Mouse (Mus musculus) liver, embryonic 11.5 days (tissue): ENCODE measurements at regions not wholly inside any gene's neighbourhood (a gene's known extent, or its start where the extent isn't known, plus 50 kb on each side); places are given as distances from the start of the nearest gene placed in this dataset.

Source experiments
- ATAC-seq: fragments of 200-750 bp; cut with Nextera tagmentation; replicated peaks from 2 replicates; pipeline ENCODE4 v1.8.0; 2017; ENCODE audit warnings: moderate number of reproducible peaks, mild to moderate bottlenecking, moderate TSS enrichment, moderate library complexity; ENCODE audit not compliant: low FRiP score
- DNase-seq: peaks from one replicate; pipeline ENCODE4 v3.0.0-alpha.2; 2017; ENCODE audit warnings: low spot score
- H3K27ac ChIP-seq: fragments of 300-500 bp; sonication (generic); 2 replicates; pipeline ENCODE4 v1.5.1; 2014; ENCODE audit warnings: mild to moderate bottlenecking, low read depth, low read length, control low read depth
- H3K27me3 ChIP-seq: fragments of 300-500 bp; sonication (generic); replicated peaks from 2 replicates; pipeline ENCODE4 v1.6.1; 2014; ENCODE audit warnings: low read length, mixed read lengths; ENCODE audit not compliant: control insufficient read depth, insufficient read depth
- H3K36me3 ChIP-seq: fragments of 300-500 bp; sonication (generic); 2 replicates; pipeline ENCODE4 v1.6.1; 2014; ENCODE audit warnings: mild to moderate bottlenecking, low read length, moderate library complexity, mixed read lengths; ENCODE audit not compliant: control insufficient read depth, insufficient read depth
- H3K4me1 ChIP-seq: fragments of 300-500 bp; sonication (generic); replicated peaks from 2 replicates; pipeline ENCODE4 v1.6.1; 2014; ENCODE audit warnings: low read length, mixed read lengths; ENCODE audit not compliant: control insufficient read depth, insufficient read depth
- H3K4me2 ChIP-seq: fragments of 300-500 bp; sonication (generic); 2 replicates; pipeline ENCODE4 v1.6.1; 2014; ENCODE audit warnings: mild to moderate bottlenecking, control low read depth, moderate library complexity
- H3K4me3 ChIP-seq: fragments of 300-500 bp; sonication (generic); 2 replicates; pipeline ENCODE4 v1.5.1; 2014; ENCODE audit warnings: low read depth, low read length, control low read depth
- H3K9ac ChIP-seq: fragments of 300-500 bp; sonication (generic); 2 replicates; pipeline ENCODE4 v1.6.1; 2014; ENCODE audit warnings: low read depth, low read length, control low read depth
- H3K9me3 ChIP-seq: fragments of 300-500 bp; sonication (generic); 2 replicates; pipeline ENCODE4 v1.6.1; 2016; ENCODE audit warnings: low read length, inconsistent platforms, mixed read lengths; ENCODE audit not compliant: control insufficient read depth
- WGBS: fragments of 180-500 bp; shearing (Covaris S2); extraction: QIAGEN DNeasy Blood & Tissue Kit; methylation state at CpG from one replicate; pipeline ENCODE4 v1.1.7; 2014; 5-methylcytosine and 5-hydroxymethylcytosine counted together

GRCm38 (mm10) chr2:79008642-79009041 lies 140.7 kb downstream of the Ube2e3 start:
- Histone ChIP-seq H3K36me3 (no peaks in the 10 kb centered on the region), H3K4me3 (no peak overlapping the region), H3K27me3 (no peaks in the 10 kb centered on the region), H3K4me2 (no peak overlapping the region), H3K9ac (no peak overlapping the region), H3K4me1 (no peaks in the 10 kb centered on the region), H3K27ac (no peak overlapping the region), H3K9me3 (no peaks in the 10 kb centered on the region)
- DNase-seq (no peak), ATAC-seq (no peak)
- 60% methylated on average over 3 of the region's 3 CpGs for WGBS

GRCm38 (mm10) chr2:79009791-79010190 lies 141.9 kb downstream of the Ube2e3 start:
- Histone ChIP-seq H3K27ac (no peak overlapping the region), H3K4me1 (no peaks in the 10 kb centered on the region), H3K27me3 (no peaks in the 10 kb centered on the region), H3K9me3 (peaks cover 2% of the 10 kb centered on the region; the same call in 1 of the 2 replicates), H3K9ac (no peak overlapping the region), H3K4me3 (no peak overlapping the region), H3K4me2 (no peak overlapping the region), H3K36me3 (no peaks in the 10 kb centered on the region)
- 45% methylated on average over 2 of the region's 2 CpGs for WGBS
- ATAC-seq (no peak), DNase-seq (no peak)

- DNase-seq: no peak
Measured at GRCm38 (mm10) chr2:79010273-79010672, 142.3 kb downstream of the Ube2e3 start.

GRCm38 (mm10) chr2:79018732-79019423 lies 151.0 kb downstream of the Ube2e3 start:
- Histone ChIP-seq H3K4me3 (no peak overlapping the region), H3K4me1 (no peaks in the 10 kb centered on the region), H3K9ac (no peak overlapping the region), H3K36me3 (no peaks in the 10 kb centered on the region), H3K27ac (no peak overlapping the region), H3K4me2 (no peak overlapping the region), H3K27me3 (no peaks in the 10 kb centered on the region), H3K9me3 (peaks cover 2% of the 10 kb centered on the region; the same call in 1 of the 2 replicates)
- no peak for ATAC-seq
- WGBS: 73% methylated on average over 4 of the region's 4 CpGs
- no peak for DNase-seq

More at GRCm38 (mm10) chr2:79010273-79010672, 142.3 kb downstream of the Ube2e3 start:
- Histone ChIP-seq H3K9ac (no peak overlapping the region), H3K9me3 (peaks cover 2% of the 10 kb centered on the region; the same call in 1 of the 2 replicates), H3K4me3 (no peak overlapping the region), H3K4me2 (no peak overlapping the region), H3K4me1 (no peaks in the 10 kb centered on the region), H3K27ac (no peak overlapping the region), H3K27me3 (no peaks in the 10 kb centered on the region), H3K36me3 (no peaks in the 10 kb centered on the region)
- WGBS: 79% methylated on average over 2 of the region's 2 CpGs
- no peak for ATAC-seq

- H3K9ac ChIP-seq: no peak overlapping the region
- H3K9me3 ChIP-seq: no peaks in the 10 kb centered on the region
- no peak overlapping the region for H3K4me3 ChIP-seq
- WGBS: 85% methylated on average over 2 of the region's 2 CpGs
- DNase-seq: no peak
- H3K4me2 ChIP-seq: no peak overlapping the region
- no peaks in the 10 kb centered on the region for H3K4me1 ChIP-seq
- H3K27ac ChIP-seq: no peak overlapping the region
- H3K36me3 ChIP-seq: no peaks in the 10 kb centered on the region
- H3K27me3 ChIP-seq: no peaks in the 10 kb centered on the region
- ATAC-seq: no peak
Measured at GRCm38 (mm10) chr2:79022954-79023353, 155.0 kb downstream of the Ube2e3 start.

- Histone ChIP-seq H3K4me3 (no peak overlapping the region), H3K9ac (no peak overlapping the region), H3K4me1 (no peaks in the 10 kb centered on the region), H3K27me3 (no peaks in the 10 kb centered on the region), H3K4me2 (no peak overlapping the region), H3K9me3 (no peaks in the 10 kb centered on the region), H3K27ac (no peak overlapping the region), H3K36me3 (no peaks in the 10 kb centered on the region)
- 86% methylated on average over 4 of the region's 4 CpGs for whole genome bisulfite sequencing
- ATAC-seq: no peak
- no peak for DNase-seq
Measured at GRCm38 (mm10) chr2:79025678-79026077, 157.8 kb downstream of the Ube2e3 start.

- Histone ChIP-seq H3K27ac (no peak overlapping the region), H3K9me3 (no peaks in the 10 kb centered on the region), H3K4me3 (no peak overlapping the region), H3K36me3 (no peaks in the 10 kb centered on the region), H3K9ac (no peak overlapping the region), H3K4me1 (no peaks in the 10 kb centered on the region), H3K4me2 (no peak overlapping the region), H3K27me3 (no peaks in the 10 kb centered on the region)
- ATAC-seq: no peak
- 67% methylated on average over 1 of the region's 1 CpGs for WGBS
- DNase-seq: no peak
Measured at GRCm38 (mm10) chr2:79030990-79031389, 163.1 kb downstream of the Ube2e3 start.

GRCm38 (mm10) chr2:79036296-79036695 lies 168.4 kb downstream of the Ube2e3 start:
- Histone ChIP-seq H3K4me2 (no peak overlapping the region), H3K27me3 (no peaks in the 10 kb centered on the region), H3K27ac (no peak overlapping the region), H3K9ac (no peak overlapping the region), H3K4me1 (no peaks in the 10 kb centered on the region), H3K36me3 (no peaks in the 10 kb centered on the region), H3K4me3 (no peak overlapping the region), H3K9me3 (no peaks in the 10 kb centered on the region)
- DNase-seq (no peak), ATAC-seq (no peak)
- 54% methylated on average over 2 of the region's 2 CpGs for WGBS

- 80% methylated on average over 5 of the region's 5 CpGs for WGBS
Measured at GRCm38 (mm10) chr2:79038624-79039023, 170.7 kb downstream of the Ube2e3 start.

More at GRCm38 (mm10) chr2:79038624-79039023, 170.7 kb downstream of the Ube2e3 start:
- no peaks in the 10 kb centered on the region for H3K9me3 ChIP-seq
- no peaks in the 10 kb centered on the region for H3K36me3 ChIP-seq
- H3K27ac ChIP-seq: no peak overlapping the region
- H3K4me2 ChIP-seq: no peak overlapping the region
- DNase-seq (no peak), ATAC-seq (no peak)
- H3K9ac ChIP-seq: no peak overlapping the region
- no peaks in the 10 kb centered on the region for H3K27me3 ChIP-seq
- no peaks in the 10 kb centered on the region for H3K4me1 ChIP-seq
- H3K4me3 ChIP-seq: no peak overlapping the region
